Mouse (Mus musculus): ENCODE measurements around the gene Sema3g. TPM values are rescaled to one million over a fixed set of nuclear protein-coding genes. Genes with fewer than 3 reads are reported as not detected.

Sema3g gene
- polyA plus RNA-seq (2015; fragmentation: Nextera tagmentation; extraction: Ambion mirVana): 0.04 and 0.06 TPM in 2 replicates

DNA sequence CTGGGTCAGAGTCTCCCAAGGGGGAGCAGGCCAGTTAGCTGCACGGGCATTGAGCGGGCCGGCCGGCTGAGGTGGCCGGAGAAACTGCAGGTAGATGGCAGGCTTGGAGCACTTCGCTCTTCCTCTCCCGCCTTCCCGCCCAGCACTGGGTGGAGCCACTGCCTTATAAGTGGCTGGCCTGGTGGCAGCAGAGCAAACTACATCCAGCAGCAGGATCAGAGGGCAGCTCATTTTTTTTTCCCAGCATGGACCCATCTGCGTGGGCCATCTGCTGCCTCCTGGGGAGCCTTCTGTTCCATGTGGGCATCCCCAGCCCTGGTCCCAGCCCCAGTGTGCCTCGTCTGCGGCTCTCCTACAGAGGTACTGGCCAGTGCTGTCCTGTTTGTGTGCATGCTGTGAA, at the start of gene Sema3g:
Sema3g (plus strand) TSS at position 195 of the 400 bp plus-strand sequence.
- TF ChIP-seq EP300 (IDR thresholded peaks at IDR 0.05; ENCODE audit: low read depth) (no peak), CTCF (IDR thresholded peaks at IDR 0.05; ENCODE audit: low read depth) (peak; percentile 83)
- DNase-seq: peak; percentile 74
- no peak within 1 kb of the TSS; the same call in 1 of the 2 replicates for H3K9ac ChIP-seq (replicated peaks)
- no peaks in the 10 kb centered on the region for H3K9me3 ChIP-seq (ENCODE audit: low read length)
- no peak within 1 kb of the TSS for H3K4me3 ChIP-seq (ENCODE audit: low read depth, low read length)
- H3K4me2 ChIP-seq (ENCODE audit: low read depth, low read length): peak within 1 kb of the TSS; percentile 42
- peak; percentile 70 for ATAC-seq
- no peaks in the 10 kb centered on the region for H3K27me3 ChIP-seq (ENCODE audit: insufficient read depth, low read length)
- H3K27ac ChIP-seq (ENCODE audit: low read depth): no peak within 1 kb of the TSS
- no peaks in the 10 kb centered on the region for H3K36me3 ChIP-seq (replicated peaks; ENCODE audit: insufficient read depth, low read length)
- H3K4me1 ChIP-seq (ENCODE audit: insufficient read depth): peaks cover 27% of the 10 kb centered on the region
- 11% methylated on average over 11 of the region's 11 CpGs for WGBS (ENCODE audit: insufficient replicate concordance)

DNA sequence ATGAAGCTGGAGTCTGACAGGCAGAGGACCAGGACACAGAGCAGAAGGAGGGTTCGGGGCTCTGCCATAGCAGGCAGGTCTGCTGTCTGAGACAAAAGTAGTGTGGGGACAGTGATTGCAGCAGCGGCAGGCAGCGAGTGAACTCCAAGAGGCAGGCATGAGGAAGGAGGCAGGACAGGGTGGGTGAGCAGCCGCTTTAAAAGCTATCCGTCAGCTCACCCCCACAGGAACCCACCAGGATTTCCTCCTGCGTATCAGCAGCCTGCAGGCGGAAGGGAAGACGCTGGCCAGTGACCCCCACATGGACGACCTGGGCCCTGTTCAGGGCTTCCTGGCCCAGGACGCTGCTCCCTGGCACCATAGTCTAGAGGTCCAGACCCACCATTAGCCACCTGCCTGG, 49.2 kb upstream of the Sema3g start, which contains the start of gene Stab1:
Stab1 (minus strand) TSS at position 217 of the 400 bp plus-strand sequence.
- Histone ChIP-seq H3K9ac (replicated peaks) (peak within 1 kb of the TSS; percentile 50), H3K27ac (ENCODE audit: low read depth) (peak within 1 kb of the TSS; percentile 69), H3K4me2 (ENCODE audit: low read depth, low read length) (0 out of 2 replicates have a peak within 1 kb of the TSS, but pooled peaks have one; percentile 4), H3K4me3 (ENCODE audit: low read depth, low read length) (peak within 1 kb of the TSS; percentile 24), H3K36me3 (replicated peaks; ENCODE audit: insufficient read depth, low read length) (peaks cover 33% of the 10 kb centered on the region), H3K9me3 (ENCODE audit: low read length) (no peaks in the 10 kb centered on the region), H3K4me1 (ENCODE audit: insufficient read depth) (peaks cover 25% of the 10 kb centered on the region), H3K27me3 (ENCODE audit: insufficient read depth, low read length) (no peaks in the 10 kb centered on the region)
- DNase-seq (no peak), ATAC-seq (peak; percentile 7; the same call in 1 of the 2 replicates)
- TF ChIP-seq CTCF (IDR thresholded peaks at IDR 0.05; ENCODE audit: low read depth) (no peak), EP300 (IDR thresholded peaks at IDR 0.05; ENCODE audit: low read depth) (peak; percentile 60; the same call in 1 of the 2 replicates)
- WGBS (ENCODE audit: insufficient replicate concordance): 15% methylated on average over 10 of the region's 10 CpGs

GRCm38 (mm10) chr14:31169508-31169907, 48.2 kb upstream of the Sema3g start:
- peaks cover 18% of the 10 kb centered on the region for H3K4me1 ChIP-seq (ENCODE audit: insufficient read depth)
- DNase-seq: no peak
- H3K9ac ChIP-seq (replicated peaks): no peak overlapping the region
- no peak overlapping the region for H3K27ac ChIP-seq (ENCODE audit: low read depth)
- TF ChIP-seq CTCF (IDR thresholded peaks at IDR 0.05; ENCODE audit: low read depth) (no peak), EP300 (IDR thresholded peaks at IDR 0.05; ENCODE audit: low read depth) (no peak)
- no peak overlapping the region for H3K4me3 ChIP-seq (ENCODE audit: low read depth, low read length)
- H3K36me3 ChIP-seq (replicated peaks; ENCODE audit: insufficient read depth, low read length): peaks cover 43% of the 10 kb centered on the region
- no peak overlapping the region for H3K4me2 ChIP-seq (ENCODE audit: low read depth, low read length)
- no peaks in the 10 kb centered on the region for H3K9me3 ChIP-seq (ENCODE audit: low read length)
- H3K27me3 ChIP-seq (ENCODE audit: insufficient read depth, low read length): no peaks in the 10 kb centered on the region
- 35% methylated on average over 6 of the region's 6 CpGs for WGBS (ENCODE audit: insufficient replicate concordance)
- no peak for ATAC-seq

- WGBS (ENCODE audit: insufficient replicate concordance): 73% methylated on average over 13 of the region's 13 CpGs
- DNase-seq: no peak
- H3K36me3 ChIP-seq (replicated peaks; ENCODE audit: insufficient read depth, low read length): peaks cover 58% of the 10 kb centered on the region
- H3K27ac ChIP-seq (ENCODE audit: low read depth): no peak overlapping the region
- H3K4me1 ChIP-seq (ENCODE audit: insufficient read depth): peaks cover 10% of the 10 kb centered on the region; the same call in 1 of the 2 replicates
- H3K4me3 ChIP-seq (ENCODE audit: low read depth, low read length): no peak overlapping the region
- ATAC-seq: no peak
- TF ChIP-seq EP300 (IDR thresholded peaks at IDR 0.05; ENCODE audit: low read depth) (no peak), CTCF (IDR thresholded peaks at IDR 0.05; ENCODE audit: low read depth) (no peak)
- H3K9me3 ChIP-seq (ENCODE audit: low read length): no peaks in the 10 kb centered on the region
- H3K27me3 ChIP-seq (ENCODE audit: insufficient read depth, low read length): no peaks in the 10 kb centered on the region
- H3K9ac ChIP-seq (replicated peaks): no peak overlapping the region
- no peak overlapping the region for H3K4me2 ChIP-seq (ENCODE audit: low read depth, low read length)
These were observed 46.7 kb upstream of the Sema3g start for GRCm38 (mm10) chr14:31170963-31171362.

DNA sequence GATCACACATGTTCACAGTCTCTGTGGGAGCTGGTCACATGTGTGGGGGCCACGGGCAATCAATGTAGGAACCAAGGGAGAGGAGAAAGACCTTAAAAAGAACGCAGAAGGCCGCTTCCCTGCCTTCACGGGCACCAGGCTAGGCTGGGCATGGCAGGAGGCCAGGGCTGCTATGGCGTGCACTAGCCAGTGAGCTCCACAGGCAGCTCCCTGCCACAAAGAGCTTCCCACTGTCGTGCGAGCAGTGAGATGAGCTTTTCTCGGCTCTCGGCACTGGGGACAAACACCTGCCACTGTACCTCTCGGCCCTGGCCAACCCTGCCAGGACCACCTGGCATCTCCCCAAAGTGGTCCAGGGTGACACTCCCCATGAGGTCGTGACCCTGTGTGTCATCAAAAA, 46.3 kb upstream of the Sema3g start:
- no peak for ATAC-seq
- WGBS (ENCODE audit: insufficient replicate concordance): 79% methylated on average over 11 of the region's 11 CpGs
- Histone ChIP-seq H3K4me2 (ENCODE audit: low read depth, low read length) (no peak overlapping the region), H3K9ac (replicated peaks) (no peak overlapping the region), H3K9me3 (ENCODE audit: low read length) (no peaks in the 10 kb centered on the region), H3K27ac (ENCODE audit: low read depth) (no peak overlapping the region), H3K36me3 (replicated peaks; ENCODE audit: insufficient read depth, low read length) (peaks cover 62% of the 10 kb centered on the region), H3K4me1 (ENCODE audit: insufficient read depth) (peaks cover 8% of the 10 kb centered on the region; the same call in 1 of the 2 replicates), H3K27me3 (ENCODE audit: insufficient read depth, low read length) (no peaks in the 10 kb centered on the region), H3K4me3 (ENCODE audit: low read depth, low read length) (no peak overlapping the region)
- TF ChIP-seq EP300 (IDR thresholded peaks at IDR 0.05; ENCODE audit: low read depth): no peak
- no peak for TF ChIP-seq CTCF (IDR thresholded peaks at IDR 0.05; ENCODE audit: low read depth)
- no peak for DNase-seq

DNA sequence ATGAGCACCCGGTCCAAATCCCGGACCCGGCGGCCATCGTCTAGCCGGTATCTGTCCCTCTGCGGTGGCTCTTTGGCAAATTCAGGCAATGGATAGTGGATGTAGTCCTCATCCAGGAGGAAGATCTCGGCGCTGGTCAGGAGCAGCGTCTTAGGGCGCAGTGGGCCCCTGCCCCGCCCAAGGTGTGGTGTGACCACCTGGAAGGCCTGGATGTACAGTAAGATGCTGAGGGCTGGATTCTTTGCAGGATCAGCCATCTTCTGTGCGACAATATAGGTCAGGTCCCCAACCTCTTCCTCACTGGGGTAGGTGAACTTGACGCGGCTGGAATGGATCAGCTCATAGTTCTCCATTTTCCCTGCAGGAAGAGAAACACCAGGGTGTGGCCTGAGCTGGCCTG, 45.8 kb upstream of the Sema3g start:
- DNase-seq (no peak), ATAC-seq (no peak)
- 0 out of 2 replicates have a peak, but pooled peaks cover 4% of the 10 kb centered on the region for H3K4me1 ChIP-seq (ENCODE audit: insufficient read depth)
- H3K9me3 ChIP-seq (ENCODE audit: low read length): no peaks in the 10 kb centered on the region
- TF ChIP-seq CTCF (IDR thresholded peaks at IDR 0.05; ENCODE audit: low read depth): no peak
- TF ChIP-seq EP300 (IDR thresholded peaks at IDR 0.05; ENCODE audit: low read depth): no peak
- H3K4me2 ChIP-seq (ENCODE audit: low read depth, low read length): no peak overlapping the region
- 90% methylated on average over 15 of the region's 15 CpGs for WGBS (ENCODE audit: insufficient replicate concordance)
- peaks cover 67% of the 10 kb centered on the region for H3K36me3 ChIP-seq (replicated peaks; ENCODE audit: insufficient read depth, low read length)
- H3K27ac ChIP-seq (ENCODE audit: low read depth): no peak overlapping the region
- H3K4me3 ChIP-seq (ENCODE audit: low read depth, low read length): no peak overlapping the region
- no peak overlapping the region for H3K9ac ChIP-seq (replicated peaks)
- no peaks in the 10 kb centered on the region for H3K27me3 ChIP-seq (ENCODE audit: insufficient read depth, low read length)
